Mouse (Mus musculus) lung, postnatal 0 days (tissue): Measurements from ENCODE around the gene Foxp2.

Source experiments
- CTCF ChIP-seq: IDR thresholded peaks from 2 replicates; pipeline ENCODE4 v1.5.1; 2016; ENCODE audit warnings: antibody characterized with exemption, mild to moderate bottlenecking
- EP300 ChIP-seq: IDR thresholded peaks from 2 replicates; pipeline ENCODE4 v1.6.1; 2016; ENCODE audit warnings: antibody characterized with exemption, mild to moderate bottlenecking, control low read depth

DNA sequence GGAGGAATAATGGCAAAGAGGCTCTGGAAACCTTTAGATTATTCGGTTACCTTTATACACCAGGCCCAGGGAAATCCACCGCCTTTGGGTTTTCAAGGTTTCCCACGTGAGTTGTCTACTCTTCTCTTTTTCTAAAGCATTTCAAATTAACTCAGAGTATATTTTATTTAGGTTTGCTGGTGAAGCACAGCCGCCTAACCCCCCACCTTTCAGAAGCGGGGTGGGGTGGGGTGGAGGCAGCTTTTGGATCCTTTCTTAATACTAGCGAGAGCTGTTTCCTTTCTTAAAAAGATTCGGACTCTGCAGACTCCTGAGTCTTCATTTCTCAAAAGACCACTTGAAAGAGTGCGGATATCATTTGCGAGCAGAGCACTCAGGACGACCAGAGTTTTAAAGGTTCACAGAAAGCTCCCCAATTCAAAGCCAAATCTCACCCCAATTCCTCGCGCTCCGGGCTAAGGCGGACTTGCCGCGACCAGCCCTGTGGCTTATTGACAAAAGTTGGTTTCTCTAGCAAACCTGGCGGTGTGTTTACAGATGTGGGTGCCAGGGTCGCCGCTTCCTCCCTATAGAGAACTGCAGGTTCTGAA, 2.0 kb upstream of the Foxp2 start:
- no peak for TF ChIP-seq EP300
- TF ChIP-seq CTCF, result no peak
